Mouse (Mus musculus) intestine, postnatal 0 days (tissue): ENCODE measurements around the gene Ppard. TPM values are rescaled to one million over a fixed set of nuclear protein-coding genes. Genes with fewer than 3 reads are reported as not detected.

Experiments used
- ATAC-seq: fragments of 200-750 bp; cut with Nextera tagmentation; 2 replicates; pipeline ENCODE4 v1.8.0; 2017; ENCODE audit warnings: mild to moderate bottlenecking, moderate TSS enrichment, moderate library complexity
- H3K27ac ChIP-seq: fragments of 300-500 bp; sonication (generic); 2 replicates; pipeline ENCODE4 v1.5.1; 2014; ENCODE audit warnings: mild to moderate bottlenecking, low read depth, low read length, moderate library complexity
- H3K27me3 ChIP-seq: fragments of 300-500 bp; sonication (generic); replicated peaks from 2 replicates; pipeline ENCODE4 v1.6.1; 2014; ENCODE audit warnings: low read length, mixed read lengths; ENCODE audit not compliant: control insufficient read depth, insufficient read depth
- H3K36me3 ChIP-seq: fragments of 300-500 bp; sonication (generic); 2 replicates; pipeline ENCODE4 v1.6.1; 2014; ENCODE audit warnings: mild to moderate bottlenecking, moderate library complexity; ENCODE audit not compliant: control insufficient read depth, insufficient read depth
- H3K4me1 ChIP-seq: fragments of 300-500 bp; sonication (generic); replicated peaks from 2 replicates; pipeline ENCODE4 v1.6.1; 2014; ENCODE audit warnings: antibody characterized with exemption, low read length, mixed read lengths; ENCODE audit not compliant: control insufficient read depth, insufficient read depth
- H3K4me2 ChIP-seq: fragments of 300-500 bp; sonication (generic); replicated peaks from 2 replicates; pipeline ENCODE4 v1.6.1; 2014; ENCODE audit warnings: low read depth, mild to moderate bottlenecking, moderate library complexity
- H3K4me3 ChIP-seq: fragments of 300-500 bp; sonication (generic); 2 replicates; pipeline ENCODE4 v1.5.1; 2014; ENCODE audit warnings: low read depth, low read length
- H3K9ac ChIP-seq: fragments of 300-500 bp; sonication (generic); 2 replicates; pipeline ENCODE4 v1.6.1; 2014; ENCODE audit warnings: mild to moderate bottlenecking, low read depth, low read length
- H3K9me3 ChIP-seq: fragments of 300-500 bp; sonication (generic); 2 replicates; pipeline ENCODE4 v1.6.1; 2016; ENCODE audit warnings: mixed run types; ENCODE audit not compliant: control insufficient read depth
- CTCF ChIP-seq: sonication (generic); IDR thresholded peaks from 2 replicates; pipeline ENCODE4 v1.5.1; 2016; ENCODE audit warnings: low read depth, mild to moderate bottlenecking, control low read depth, antibody characterized with exemption, moderate library complexity
- WGBS: fragments of 180-500 bp; shearing (Covaris S2); extraction: QIAGEN DNeasy Blood & Tissue Kit; methylation state at CpG from one replicate; pipeline ENCODE4 v1.1.7; 2014; 5-methylcytosine and 5-hydroxymethylcytosine counted together
- polyA plus RNA-seq: library from polyadenylated mRNA; unstranded; fragments of >200 nt; fragmentation: Nextera tagmentation; extraction: Ambion mirVana; gene quantifications from 2 replicates; pipeline ENCODE4 v1.2.1, GENCODE M21; 2015

Gene Ppard
- polyA plus RNA-seq, 1 experiment from 2014 or later, result 1.7 TPM

DNA sequence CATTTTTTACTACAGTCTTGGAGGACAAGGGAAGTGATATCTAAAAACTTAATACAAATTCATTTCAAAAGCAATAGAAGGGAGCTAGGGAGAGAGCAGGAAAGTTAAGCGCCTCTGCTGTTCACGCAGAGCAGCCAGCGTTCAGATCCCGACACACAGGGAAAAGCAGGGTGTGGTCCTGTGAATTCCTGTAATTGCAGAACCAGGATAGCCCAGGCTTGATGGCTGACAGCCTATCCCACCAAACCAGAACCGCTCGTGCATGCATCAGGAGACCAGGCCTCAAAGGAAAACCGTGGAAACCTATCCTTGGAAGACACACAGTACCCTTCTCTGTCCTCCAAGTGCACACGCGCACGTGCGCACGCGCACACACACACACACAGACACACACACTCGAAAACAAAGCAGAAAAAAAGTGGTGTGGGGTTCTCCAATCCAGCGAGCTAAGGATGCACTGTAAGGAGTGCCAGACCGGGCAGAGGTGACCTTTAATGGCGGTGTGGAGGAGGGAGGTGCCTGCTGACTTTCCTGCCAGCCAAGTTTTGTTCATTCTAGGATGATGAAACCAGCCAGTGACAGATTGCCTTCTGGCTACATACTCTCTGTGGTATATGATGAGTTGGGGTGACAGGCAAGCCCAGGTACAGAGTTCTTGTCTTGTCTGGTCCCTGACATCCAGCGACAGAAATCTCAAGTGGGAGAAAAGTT lies 1.3 kb upstream of the Ppard start:
- ATAC-seq, result no peak
- Histone ChIP-seq H3K36me3 (no peaks in the 10 kb centered on the region), H3K9ac (no peak overlapping the region), H3K4me2 (no peak overlapping the region), H3K4me3 (no peak overlapping the region), H3K4me1 (no peaks in the 10 kb centered on the region; the same call in 1 of the 2 replicates), H3K27ac (no peak overlapping the region), H3K27me3 (no peaks in the 10 kb centered on the region), H3K9me3 (no peaks in the 10 kb centered on the region)
- 80% methylated on average over 18 of the region's 18 CpGs for WGBS
- no peak for TF ChIP-seq CTCF

DNA sequence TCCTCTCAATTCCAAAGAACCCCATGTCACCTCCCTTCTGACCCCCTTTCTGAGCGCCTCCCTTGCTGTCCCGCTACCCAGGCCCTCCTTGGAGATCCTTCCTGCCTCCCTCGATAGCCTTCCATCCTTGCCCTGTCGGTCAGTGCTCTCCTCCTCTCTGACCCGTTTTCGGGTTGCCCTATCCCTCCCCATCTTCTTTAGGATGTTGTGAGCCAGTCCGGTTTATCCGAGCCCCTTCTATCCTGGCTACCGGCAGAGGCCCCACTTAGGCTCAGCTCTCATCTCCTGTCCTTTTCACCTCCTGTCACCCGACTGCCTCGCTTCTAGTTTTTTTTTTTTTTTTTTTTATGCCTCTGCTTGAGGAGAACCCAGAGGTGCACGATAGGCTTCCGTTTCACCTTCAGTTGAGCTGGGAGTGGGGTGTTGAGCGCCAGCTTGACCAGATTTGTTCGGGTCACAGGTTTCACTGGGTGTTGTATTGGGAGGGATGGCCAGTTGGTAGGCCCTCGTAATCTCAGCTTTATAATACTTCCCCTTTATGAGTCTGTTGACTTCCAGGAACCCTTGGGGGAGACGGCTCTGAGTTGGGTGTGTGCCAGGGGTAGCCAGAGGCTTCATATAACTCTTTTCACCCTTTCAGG lies 711 bp downstream of the Ppard start:
- peak overlapping the region; percentile 29 for H3K27ac ChIP-seq
- 3% methylated on average over 17 of the region's 17 CpGs for WGBS
- no peaks in the 10 kb centered on the region for H3K9me3 ChIP-seq
- no peak for ATAC-seq
- peak overlapping the region; percentile 96 for H3K4me2 ChIP-seq
- H3K4me3 ChIP-seq, result peak overlapping the region; percentile 88
- 0 out of 2 replicates have a peak, but pooled peaks cover under 1% of the 10 kb centered on the region for H3K36me3 ChIP-seq
- no peaks in the 10 kb centered on the region for H3K27me3 ChIP-seq
- H3K9ac ChIP-seq, result peak overlapping the region; percentile 85
- H3K4me1 ChIP-seq, result peaks cover 3% of the 10 kb centered on the region; the same call in 1 of the 2 replicates
- no peak for TF ChIP-seq CTCF

DNA sequence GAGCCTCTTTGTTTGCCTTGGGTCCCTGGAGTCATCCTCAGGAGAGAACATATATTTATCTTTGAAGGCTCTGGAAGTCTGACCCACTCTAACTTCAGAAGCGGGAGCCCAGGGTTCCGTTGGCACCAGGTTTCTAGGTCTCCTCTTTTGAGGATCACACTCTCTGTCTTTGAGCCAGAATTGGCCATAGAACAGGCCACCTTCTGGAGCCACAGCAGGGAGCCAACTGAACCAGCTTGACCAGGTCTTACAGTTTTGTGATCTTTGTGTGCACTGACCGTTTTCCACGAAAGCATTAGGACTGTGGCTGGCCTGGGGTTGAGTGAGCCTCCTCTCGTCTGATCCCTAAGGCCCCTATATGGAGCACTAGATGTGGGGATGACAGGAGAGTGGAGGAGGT lies 2.1 kb downstream of the Ppard start:
- Histone ChIP-seq H3K9me3 (no peaks in the 10 kb centered on the region), H3K27me3 (no peaks in the 10 kb centered on the region), H3K9ac (no peak overlapping the region), H3K36me3 (0 out of 2 replicates have a peak, but pooled peaks cover 4% of the 10 kb centered on the region), H3K4me2 (no peak overlapping the region), H3K4me3 (no peak overlapping the region), H3K27ac (no peak overlapping the region; the same call in 1 of the 2 replicates), H3K4me1 (peaks cover 3% of the 10 kb centered on the region; the same call in 1 of the 2 replicates)
- WGBS, result 81% methylated on average over 5 of the region's 5 CpGs
- no peak for ATAC-seq
- TF ChIP-seq CTCF, result no peak

DNA sequence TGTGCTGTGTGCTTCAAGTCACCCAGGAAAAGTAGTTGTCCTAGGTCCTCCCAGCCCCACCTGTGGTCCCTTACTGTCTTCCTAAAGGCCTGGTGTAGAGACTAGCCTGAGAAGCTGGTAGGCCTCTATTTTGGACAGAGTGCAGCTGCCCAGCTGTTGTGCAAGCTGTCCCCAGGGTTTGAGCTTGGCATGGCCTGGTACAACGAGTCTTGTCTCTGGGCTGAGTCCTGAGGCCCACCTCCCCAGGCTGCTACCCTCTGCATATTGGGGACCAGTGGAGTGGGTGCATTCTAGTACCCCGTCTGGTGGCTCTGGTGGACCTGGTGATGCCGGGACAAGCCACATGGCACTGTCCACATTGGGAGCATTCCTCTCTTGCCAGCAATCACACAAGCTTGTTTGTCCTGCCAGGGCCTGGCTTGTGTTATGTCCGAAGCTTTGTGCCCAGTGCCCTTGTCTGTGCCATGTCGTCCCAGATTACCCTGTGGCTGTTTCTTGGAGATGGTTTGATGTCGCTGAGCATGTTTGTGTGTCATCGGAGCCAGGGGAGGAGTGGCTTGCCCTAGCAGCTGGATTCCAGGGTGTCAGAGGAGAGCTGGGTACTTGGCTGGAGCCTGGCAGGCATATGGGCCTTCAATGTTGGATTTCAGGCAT lies 3.6 kb downstream of the Ppard start:
- 75% methylated on average over 7 of the region's 7 CpGs for WGBS
- ATAC-seq, result no peak
- peaks cover 13% of the 10 kb centered on the region for H3K36me3 ChIP-seq
- H3K4me3 ChIP-seq, result no peak overlapping the region
- no peak overlapping the region for H3K9ac ChIP-seq
- H3K4me1 ChIP-seq, result peaks cover 3% of the 10 kb centered on the region; the same call in 1 of the 2 replicates
- no peaks in the 10 kb centered on the region for H3K9me3 ChIP-seq
- no peak overlapping the region for H3K4me2 ChIP-seq
- no peak overlapping the region for H3K27ac ChIP-seq
- TF ChIP-seq CTCF, result no peak
- H3K27me3 ChIP-seq, result no peaks in the 10 kb centered on the region

DNA sequence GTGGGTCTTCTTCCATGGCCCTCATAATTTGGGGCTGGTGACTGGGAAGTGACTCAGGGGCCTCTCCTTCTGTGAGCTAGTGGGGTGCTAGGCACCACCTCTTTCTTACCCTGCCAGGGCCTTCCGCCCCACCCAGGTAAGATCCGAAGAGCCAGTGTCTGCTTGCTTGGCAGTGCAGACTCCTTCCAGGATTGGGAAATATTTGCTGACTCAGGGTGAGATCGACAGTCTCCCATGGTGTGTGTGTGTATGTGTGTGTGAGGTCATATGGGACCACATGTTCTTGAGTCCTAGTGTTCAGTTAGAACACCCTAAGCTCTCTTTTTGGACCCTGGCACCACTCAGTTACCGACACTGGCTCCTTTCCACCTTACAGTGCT lies 4.1 kb downstream of the Ppard start:
- Histone ChIP-seq H3K27me3 (no peaks in the 10 kb centered on the region), H3K4me2 (no peak overlapping the region), H3K9me3 (no peaks in the 10 kb centered on the region), H3K4me1 (peaks cover 3% of the 10 kb centered on the region; the same call in 1 of the 2 replicates), H3K27ac (no peak overlapping the region), H3K9ac (no peak overlapping the region), H3K36me3 (peaks cover 17% of the 10 kb centered on the region), H3K4me3 (no peak overlapping the region)
- ATAC-seq, result no peak
- no peak for TF ChIP-seq CTCF
- 69% methylated on average over 4 of the region's 4 CpGs for WGBS

DNA sequence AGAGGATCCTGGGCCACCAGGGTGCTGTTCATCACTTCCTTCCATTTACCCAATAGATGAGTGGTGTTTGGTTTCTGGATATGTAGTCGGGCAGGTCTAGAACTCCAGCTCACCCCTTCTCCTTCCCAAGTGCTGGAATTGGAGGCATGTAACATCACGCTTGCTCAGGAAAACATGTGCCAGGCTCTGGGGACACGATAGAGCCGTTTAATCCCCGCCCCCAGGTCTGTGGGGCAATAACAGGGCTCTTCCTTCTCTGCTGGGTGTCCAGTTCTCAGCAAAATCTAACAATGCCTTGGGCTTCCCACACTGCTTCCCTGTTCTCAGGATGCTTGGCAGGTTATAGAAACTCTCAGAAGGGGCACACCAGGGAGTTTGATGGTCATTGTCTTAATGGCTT lies 4.9 kb downstream of the Ppard start:
- Histone ChIP-seq H3K36me3 (peaks cover 22% of the 10 kb centered on the region), H3K4me2 (no peak overlapping the region), H3K9ac (no peak overlapping the region), H3K4me3 (no peak overlapping the region), H3K27ac (no peak overlapping the region), H3K9me3 (no peaks in the 10 kb centered on the region), H3K27me3 (no peaks in the 10 kb centered on the region), H3K4me1 (peaks cover 3% of the 10 kb centered on the region; the same call in 1 of the 2 replicates)
- WGBS, result 66% methylated on average over 5 of the region's 5 CpGs
- no peak for TF ChIP-seq CTCF
- ATAC-seq, result no peak
